Mouse (Mus musculus): Measurements from ENCODE around the gene Mcu. TPM values are rescaled to one million over a fixed set of nuclear protein-coding genes. Genes with fewer than 3 reads are reported as not detected.

Mcu gene
- polyA plus RNA-seq, 1 experiment = 16.1 TPM

GRCm38 (mm10) chr10:59562511-59562910 lies 54.0 kb downstream of the Mcu start:
- Histone ChIP-seq H3K4me1 (ENCODE audit: control insufficient read depth, insufficient read depth, low read length) (peaks cover 7% of the 10 kb centered on the region), H3K27ac (ENCODE audit: control insufficient read depth, insufficient read depth, low read depth, low read length, poor library complexity) (no peak overlapping the region; the same call in 1 of the 2 replicates), H3K4me3 (replicated peaks; ENCODE audit: control insufficient read depth, low read depth, low read length) (no peak overlapping the region)
- 31% methylated on average over 4 of the region's 4 CpGs for WGBS
- no peak for TF ChIP-seq POLR2A (IDR thresholded peaks at IDR 0.05; ENCODE audit: borderline replicate concordance, control insufficient read depth, low read depth, low read length)
- TF ChIP-seq CTCF (IDR thresholded peaks at IDR 0.05; ENCODE audit: control insufficient read depth, insufficient read depth, low read length) = no peak

GRCm38 (mm10) chr10:59560126-59560525 lies 56.4 kb downstream of the Mcu start:
- TF ChIP-seq CTCF (IDR thresholded peaks at IDR 0.05; ENCODE audit: control insufficient read depth, insufficient read depth, low read length) = no peak
- TF ChIP-seq POLR2A (IDR thresholded peaks at IDR 0.05; ENCODE audit: borderline replicate concordance, control insufficient read depth, low read depth, low read length) = no peak
- H3K4me1 ChIP-seq (ENCODE audit: control insufficient read depth, insufficient read depth, low read length) = peaks cover 3% of the 10 kb centered on the region; the same call in 1 of the 2 replicates
- WGBS = 86% methylated on average over 5 of the region's 5 CpGs

GRCm38 (mm10) chr10:59558602-59559001 lies 57.9 kb downstream of the Mcu start:
- WGBS = 88% methylated on average over 4 of the region's 4 CpGs
- H3K27ac ChIP-seq (ENCODE audit: control insufficient read depth, insufficient read depth, low read depth, low read length, poor library complexity) = no peak overlapping the region
- peaks cover 3% of the 10 kb centered on the region; the same call in 1 of the 2 replicates for H3K4me1 ChIP-seq (ENCODE audit: control insufficient read depth, insufficient read depth, low read length)

More at GRCm38 (mm10) chr10:59560126-59560525, 56.4 kb downstream of the Mcu start:
- Histone ChIP-seq H3K27ac (ENCODE audit: control insufficient read depth, insufficient read depth, low read depth, low read length, poor library complexity) (no peak overlapping the region), H3K4me3 (replicated peaks; ENCODE audit: control insufficient read depth, low read depth, low read length) (no peak overlapping the region)

GRCm38 (mm10) chr10:59558164-59558563 lies 58.3 kb downstream of the Mcu start:
- 82% methylated on average over 5 of the region's 5 CpGs for WGBS

More at GRCm38 (mm10) chr10:59558602-59559001, 57.9 kb downstream of the Mcu start:
- TF ChIP-seq POLR2A (IDR thresholded peaks at IDR 0.05; ENCODE audit: borderline replicate concordance, control insufficient read depth, low read depth, low read length) = no peak
- TF ChIP-seq CTCF (IDR thresholded peaks at IDR 0.05; ENCODE audit: control insufficient read depth, insufficient read depth, low read length) = no peak
- H3K4me3 ChIP-seq (replicated peaks; ENCODE audit: control insufficient read depth, low read depth, low read length) = no peak overlapping the region

GRCm38 (mm10) chr10:59556541-59556940 lies 60.0 kb downstream of the Mcu start:
- H3K27ac ChIP-seq (ENCODE audit: control insufficient read depth, insufficient read depth, low read depth, low read length, poor library complexity) = no peak overlapping the region
- TF ChIP-seq POLR2A (IDR thresholded peaks at IDR 0.05; ENCODE audit: borderline replicate concordance, control insufficient read depth, low read depth, low read length) (no peak), CTCF (IDR thresholded peaks at IDR 0.05; ENCODE audit: control insufficient read depth, insufficient read depth, low read length) (no peak)

More at GRCm38 (mm10) chr10:59558164-59558563, 58.3 kb downstream of the Mcu start:
- H3K4me3 ChIP-seq (replicated peaks; ENCODE audit: control insufficient read depth, low read depth, low read length) = no peak overlapping the region
- no peak overlapping the region for H3K27ac ChIP-seq (ENCODE audit: control insufficient read depth, insufficient read depth, low read depth, low read length, poor library complexity)
- TF ChIP-seq POLR2A (IDR thresholded peaks at IDR 0.05; ENCODE audit: borderline replicate concordance, control insufficient read depth, low read depth, low read length) (no peak), CTCF (IDR thresholded peaks at IDR 0.05; ENCODE audit: control insufficient read depth, insufficient read depth, low read length) (no peak)
- H3K4me1 ChIP-seq (ENCODE audit: control insufficient read depth, insufficient read depth, low read length) = peaks cover 2% of the 10 kb centered on the region; the same call in 1 of the 2 replicates

GRCm38 (mm10) chr10:59554243-59554642 lies 62.2 kb downstream of the Mcu start:
- WGBS = 86% methylated on average over 1 of the region's 1 CpGs
- Histone ChIP-seq H3K27ac (ENCODE audit: control insufficient read depth, insufficient read depth, low read depth, low read length, poor library complexity) (no peak overlapping the region), H3K4me1 (ENCODE audit: control insufficient read depth, insufficient read depth, low read length) (peaks cover 2% of the 10 kb centered on the region; the same call in 1 of the 2 replicates), H3K4me3 (replicated peaks; ENCODE audit: control insufficient read depth, low read depth, low read length) (no peak overlapping the region)
- no peak for TF ChIP-seq CTCF (IDR thresholded peaks at IDR 0.05; ENCODE audit: control insufficient read depth, insufficient read depth, low read length)
- no peak for TF ChIP-seq POLR2A (IDR thresholded peaks at IDR 0.05; ENCODE audit: borderline replicate concordance, control insufficient read depth, low read depth, low read length)

More at GRCm38 (mm10) chr10:59556541-59556940, 60.0 kb downstream of the Mcu start:
- WGBS = 74% methylated on average over 5 of the region's 5 CpGs
- H3K4me3 ChIP-seq (replicated peaks; ENCODE audit: control insufficient read depth, low read depth, low read length) = no peak overlapping the region
- H3K4me1 ChIP-seq (ENCODE audit: control insufficient read depth, insufficient read depth, low read length) = no peaks in the 10 kb centered on the region; the same call in 1 of the 2 replicates

GRCm38 (mm10) chr10:59552456-59552855 lies 64.0 kb downstream of the Mcu start:
- 66% methylated on average over 1 of the region's 1 CpGs for WGBS

GRCm38 (mm10) chr10:59548768-59549333 lies 67.6 kb downstream of the Mcu start:
- Histone ChIP-seq H3K27ac (ENCODE audit: control insufficient read depth, insufficient read depth, low read depth, low read length, poor library complexity) (no peak overlapping the region), H3K4me3 (replicated peaks; ENCODE audit: control insufficient read depth, low read depth, low read length) (no peak overlapping the region), H3K4me1 (ENCODE audit: control insufficient read depth, insufficient read depth, low read length) (peaks cover 3% of the 10 kb centered on the region; the same call in 1 of the 2 replicates)
- TF ChIP-seq CTCF (IDR thresholded peaks at IDR 0.05; ENCODE audit: control insufficient read depth, insufficient read depth, low read length) (no peak), POLR2A (IDR thresholded peaks at IDR 0.05; ENCODE audit: borderline replicate concordance, control insufficient read depth, low read depth, low read length) (no peak)
- 85% methylated on average over 11 of the region's 11 CpGs for WGBS

More at GRCm38 (mm10) chr10:59552456-59552855, 64.0 kb downstream of the Mcu start:
- Histone ChIP-seq H3K4me3 (replicated peaks; ENCODE audit: control insufficient read depth, low read depth, low read length) (no peak overlapping the region), H3K27ac (ENCODE audit: control insufficient read depth, insufficient read depth, low read depth, low read length, poor library complexity) (no peak overlapping the region), H3K4me1 (ENCODE audit: control insufficient read depth, insufficient read depth, low read length) (peaks cover 2% of the 10 kb centered on the region; the same call in 1 of the 2 replicates)
- TF ChIP-seq POLR2A (IDR thresholded peaks at IDR 0.05; ENCODE audit: borderline replicate concordance, control insufficient read depth, low read depth, low read length) (no peak), CTCF (IDR thresholded peaks at IDR 0.05; ENCODE audit: control insufficient read depth, insufficient read depth, low read length) (no peak)
